Mouse (Mus musculus): ENCODE measurements around the gene Fam19a5. TPM values are rescaled to one million over a fixed set of nuclear protein-coding genes. Genes with fewer than 3 reads are reported as not detected.

The Fam19a5 gene
- 100 to 1,000 TPM; 103 to 106 TPM for total RNA-seq (2021)
- long read RNA-seq, experiment 1, transcript Fam19a5-202 (4 exons, 2,649 nt) = major isoform, 57 of 96 reads
- long read RNA-seq, experiment 1, transcript Fam19a5-201 (4 exons, 2,603 nt) = minor isoform, 9 of 96 reads
- long read RNA-seq, experiment 1, partial matches to known transcripts = 8 of 96 reads
- long read RNA-seq, experiment 1, other reads (novel, unspliced or antisense) = 22 of 96 reads
- long read RNA-seq, experiment 2, transcript Fam19a5-202 (4 exons, 2,649 nt) = major isoform, 54 of 95 reads
- long read RNA-seq, experiment 2, transcript Fam19a5-201 (4 exons, 2,603 nt) = minor isoform, 16 of 95 reads
- long read RNA-seq, experiment 2, partial matches to known transcripts = 9 of 95 reads
- long read RNA-seq, experiment 2, other reads (novel, unspliced or antisense) = 16 of 95 reads

GRCm38 (mm10) chr15:87543599-87544338, at the start of gene Fam19a5:
Gene Fam19a5 (plus strand): TSS chr15:87544299.
- peak; percentile 64 to 71 for DNase-seq (ENCODE audit: low spot score in 2 of 2)
- intact Hi-C loops (cut with DNase I) = loop anchor here (5.0 to 10.0 kb wide), 3 partner anchors 176 to 1299 kb away; no protein-coding TSS in a partner anchor

GRCm38 (mm10) chr15:87501737-87502136, 42.4 kb upstream of the Fam19a5 start:
- no peak for DNase-seq (ENCODE audit: low spot score in 2 of 2)
- intact Hi-C loops (cut with DNase I) = no loop called here

- no peak for DNase-seq (ENCODE audit: low spot score in 2 of 2)
- intact Hi-C loops (cut with DNase I) = no loop called here
Measured at GRCm38 (mm10) chr15:87507349-87507748, 36.8 kb upstream of the Fam19a5 start.

- DNase-seq (ENCODE audit: low spot score in 2 of 2) = no peak
- intact Hi-C loops (cut with DNase I) = no loop called here
Measured at GRCm38 (mm10) chr15:87510886-87511285, 33.2 kb upstream of the Fam19a5 start.

- intact Hi-C loops (cut with DNase I) = no loop called here
- DNase-seq (ENCODE audit: low spot score in 2 of 2) = no peak
Measured at GRCm38 (mm10) chr15:87518161-87518560, 25.9 kb upstream of the Fam19a5 start.

GRCm38 (mm10) chr15:87529271-87529670, 14.8 kb upstream of the Fam19a5 start:
- intact Hi-C loops (cut with DNase I) = no loop called here
- no peak for DNase-seq (ENCODE audit: low spot score in 2 of 2)

- intact Hi-C loops (cut with DNase I) = loop anchor here (5.0 to 10.0 kb wide), 3 partner anchors 174 to 1297 kb away; no protein-coding TSS in a partner anchor
- DNase-seq (ENCODE audit: low spot score in 2 of 2) = no peak
Measured at GRCm38 (mm10) chr15:87541656-87542055, 2.4 kb upstream of the Fam19a5 start.

GRCm38 (mm10) chr15:87544401-87545129, 466 bp downstream of the Fam19a5 start:
- DNase-seq (ENCODE audit: low spot score in 2 of 2) = peak in 1 of 2 experiments; percentile 40

GRCm38 (mm10) chr15:87545130-87545642, 1.1 kb downstream of the Fam19a5 start:
- intact Hi-C loops (cut with DNase I) = loop anchor here (5.0 to 10.0 kb wide), 2 partner anchors 77 to 1300 kb away; no protein-coding TSS in a partner anchor
- no peak for DNase-seq (ENCODE audit: low spot score in 2 of 2)

More at GRCm38 (mm10) chr15:87544401-87545129, 466 bp downstream of the Fam19a5 start:
- intact Hi-C loops (cut with DNase I) = loop anchor here (5.0 to 10.0 kb wide), 4 partner anchors 78 to 1300 kb away; no protein-coding TSS in a partner anchor

- no peak for DNase-seq (ENCODE audit: low spot score in 2 of 2)
- intact Hi-C loops (cut with DNase I) = loop anchor here (5.0 to 10.0 kb wide), 2 partner anchors 76 to 1301 kb away; no protein-coding TSS in a partner anchor
Measured at GRCm38 (mm10) chr15:87545731-87546360, 1.7 kb downstream of the Fam19a5 start.

GRCm38 (mm10) chr15:87547022-87547421, 2.9 kb downstream of the Fam19a5 start:
- DNase-seq (ENCODE audit: low spot score in 2 of 2) = peak; percentile 82 to 89
- intact Hi-C loops (cut with DNase I) = loop anchor here (5.0 to 10.0 kb wide), 2 partner anchors 75 to 1302 kb away; no protein-coding TSS in a partner anchor

- intact Hi-C loops (cut with DNase I) = loop anchor here (5.0 to 10.0 kb wide), 2 partner anchors 73 to 1305 kb away; no protein-coding TSS in a partner anchor
- no peak for DNase-seq (ENCODE audit: low spot score in 2 of 2)
Measured at GRCm38 (mm10) chr15:87549724-87550123, 5.6 kb downstream of the Fam19a5 start.

- no peak for DNase-seq (ENCODE audit: low spot score in 2 of 2)
- intact Hi-C loops (cut with DNase I) = no loop called here
Measured at GRCm38 (mm10) chr15:87550756-87551155, 6.7 kb downstream of the Fam19a5 start.

GRCm38 (mm10) chr15:87551556-87551955, 7.5 kb downstream of the Fam19a5 start:
- intact Hi-C loops (cut with DNase I) = no loop called here
- DNase-seq (ENCODE audit: low spot score in 2 of 2) = no peak

- DNase-seq (ENCODE audit: low spot score in 2 of 2) = no peak
- intact Hi-C loops (cut with DNase I) = no loop called here
Measured at GRCm38 (mm10) chr15:87555811-87556210, 11.7 kb downstream of the Fam19a5 start.

- intact Hi-C loops (cut with DNase I) = no loop called here
- no peak for DNase-seq (ENCODE audit: low spot score in 2 of 2)
Measured at GRCm38 (mm10) chr15:87564331-87564730, 20.2 kb downstream of the Fam19a5 start.

- DNase-seq (ENCODE audit: low spot score in 2 of 2) = peak; percentile 56
- intact Hi-C loops (cut with DNase I) = no loop called here
Measured at GRCm38 (mm10) chr15:87566040-87566929, 22.2 kb downstream of the Fam19a5 start.

GRCm38 (mm10) chr15:87570182-87570581, 26.1 kb downstream of the Fam19a5 start:
- DNase-seq (ENCODE audit: low spot score in 2 of 2) = no peak
- intact Hi-C loops (cut with DNase I) = no loop called here

Measured in left cerebral cortex, postnatal 14 days (tissue).